Mouse (Mus musculus): ENCODE results near the gene a.

DNA sequence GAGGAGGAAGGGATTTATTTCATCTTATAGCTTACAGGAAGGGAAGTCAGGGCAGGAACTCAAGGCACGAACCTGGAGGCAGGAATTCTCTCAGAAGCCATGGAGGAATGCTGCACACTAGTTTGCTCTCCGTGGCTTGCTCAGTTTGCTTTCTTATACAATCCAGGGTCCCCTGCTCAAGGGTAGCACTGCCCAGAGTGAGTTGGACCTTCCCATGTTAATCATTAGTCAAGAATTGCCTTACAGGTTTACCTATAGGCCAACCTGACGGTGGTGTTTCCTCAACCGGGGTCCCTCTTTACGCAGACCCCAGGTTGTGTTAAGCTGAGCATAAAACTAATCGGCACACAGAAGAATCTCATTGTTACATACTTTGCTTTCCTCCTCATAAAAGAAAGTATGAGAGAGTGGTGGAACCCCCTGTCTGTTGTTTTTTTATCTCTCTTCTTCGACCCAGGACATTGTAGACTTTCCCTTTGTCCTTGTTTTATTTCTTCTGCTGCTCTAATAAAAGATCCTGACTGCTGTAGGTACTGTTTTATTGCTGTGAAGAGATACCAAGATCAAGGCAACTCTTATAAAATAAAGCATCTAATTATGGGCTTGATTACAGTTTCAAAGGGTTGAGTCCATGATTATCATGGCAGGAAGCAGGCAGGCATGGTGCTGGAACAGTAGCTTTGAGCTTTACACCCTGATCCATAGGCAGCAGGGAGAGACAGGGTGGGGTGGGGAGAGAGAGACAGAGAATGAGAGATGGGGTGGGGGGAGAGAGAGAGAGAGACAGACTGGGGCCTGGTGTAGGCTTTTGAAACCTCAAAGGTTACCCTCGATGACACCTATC lies 146.6 kb downstream of the a start:
- TF ChIP-seq CTCF (IDR thresholded peaks at IDR 0.05; ENCODE audit: low read depth, low read length) (no peak), POLR2A (IDR thresholded peaks at IDR 0.05; ENCODE audit: insufficient read depth, low read length) (no peak), EP300 (IDR thresholded peaks at IDR 0.05; ENCODE audit: insufficient read depth, low read depth, low read length) (no peak)

Data from ES-Bruce4 (cell line).